Mouse (Mus musculus) myocyte (in vitro differentiated cells): Measurements from ENCODE around the gene Slc39a9.

Experiments
- CEBPB ChIP-seq: IDR thresholded peaks from 2 replicates; pipeline ENCODE4 v1.6.1; 2011; ENCODE audit warnings: mild to moderate bottlenecking, moderate library complexity; ENCODE audit not compliant: poor library complexity, insufficient read depth, severe bottlenecking
- E2F4 ChIP-seq: IDR thresholded peaks from one replicate; pipeline ENCODE4 v1.6.1; 2011; ENCODE audit warnings: mild to moderate bottlenecking, control low read depth, moderate library complexity; ENCODE audit not compliant: insufficient read depth
- MAX ChIP-seq: IDR thresholded peaks from one replicate; pipeline ENCODE4 v1.6.1; 2011; ENCODE audit warnings: low read depth, mild to moderate bottlenecking, control low read depth
- MYOD1 ChIP-seq, 3 experiments: IDR thresholded peaks; one replicate each; pipeline ENCODE4 v1.6.1; 2011; ENCODE audit warnings: control low read depth in 2 of 3, low read depth in 2 of 3, mild to moderate bottlenecking in 2 of 3, moderate library complexity in 1 of 3; ENCODE audit not compliant: insufficient read length in 2 of 3, control insufficient read depth in 1 of 3
- MYOG ChIP-seq, 3 experiments: IDR thresholded peaks; one replicate each; pipeline ENCODE4 v1.6.1; 2011; ENCODE audit warnings: control low read depth in 2 of 3, low read depth in 2 of 3, mild to moderate bottlenecking in 2 of 3; ENCODE audit not compliant: insufficient read length in 2 of 3, control insufficient read depth in 1 of 3, insufficient read depth in 1 of 3
- POLR2A ChIP-seq: IDR thresholded peaks from one replicate; pipeline ENCODE4 v1.6.1; 2011; ENCODE audit warnings: low read depth, mild to moderate bottlenecking, control low read depth, moderate library complexity; ENCODE audit not compliant: insufficient read length
- POLR2AphosphoS2 ChIP-seq: IDR thresholded peaks from one replicate; pipeline ENCODE4 v1.6.1; 2011; ENCODE audit warnings: low read depth, control low read depth; ENCODE audit not compliant: insufficient read length
- REST ChIP-seq: IDR thresholded peaks from one replicate; pipeline ENCODE4 v1.6.1; 2011; ENCODE audit warnings: mild to moderate bottlenecking, control low read depth, moderate library complexity; ENCODE audit not compliant: insufficient read depth, insufficient read length
- SRF ChIP-seq: IDR thresholded peaks from one replicate; pipeline ENCODE4 v1.6.1; 2011; ENCODE audit warnings: low read depth; ENCODE audit not compliant: control insufficient read depth, insufficient read length
- TCF12 ChIP-seq: IDR thresholded peaks from one replicate; pipeline ENCODE4 v1.6.1; 2011; ENCODE audit warnings: mild to moderate bottlenecking, control low read depth; ENCODE audit not compliant: poor library complexity, insufficient read depth, severe bottlenecking
- TCF3 ChIP-seq: IDR thresholded peaks from one replicate; pipeline ENCODE4 v1.6.1; 2011; ENCODE audit warnings: low read depth, control low read depth; ENCODE audit not compliant: insufficient read length
- USF1 ChIP-seq: IDR thresholded peaks from one replicate; pipeline ENCODE4 v1.6.1; 2011; ENCODE audit warnings: low read depth, mild to moderate bottlenecking, control low read depth, moderate library complexity

GRCm38 (mm10) chr12:80646377-80646776, 2.7 kb downstream of the Slc39a9 start:
- no peak for TF ChIP-seq MYOD1 (IDR thresholded peaks at IDR 0.05; ENCODE audit: control insufficient read depth in 1 of 3, insufficient read length in 2 of 3, low read depth in 2 of 3)
- no peak for TF ChIP-seq REST
- TF ChIP-seq USF1 = no peak
- TF ChIP-seq POLR2A = no peak
- TF ChIP-seq MAX = no peak
- TF ChIP-seq TCF12 = no peak
- no peak for TF ChIP-seq POLR2AphosphoS2
- TF ChIP-seq SRF = no peak
- no peak for TF ChIP-seq MYOG (IDR thresholded peaks at IDR 0.05; ENCODE audit: control insufficient read depth in 1 of 3, insufficient read depth in 1 of 3, insufficient read length in 2 of 3, low read depth in 2 of 3)
- no peak for TF ChIP-seq TCF3
- no peak for TF ChIP-seq CEBPB
- no peak for TF ChIP-seq E2F4
